Mouse (Mus musculus) embryonic stem cell, embryonic (primary cell): Measurements from ENCODE around the gene Nynrin.

ENCODE experiments used
- CTCF ChIA-PET, 4 experiments: fragments of 300-600 bp in 2 of 4; fragments of 350-600 bp in 2 of 4; sonication (Branson Sonifier 250); formaldehyde crosslinking; loops; one replicate each; lab custom pipeline; 2022; ENCODE audit warnings: inconsistent platforms in 2 of 4; lab: Charles Lee
- POLR2A ChIA-PET, 4 experiments: fragments of 300-600 bp in 2 of 4; fragments of 350-600 bp in 2 of 4; sonication (Branson Sonifier 250); formaldehyde crosslinking; loops; one replicate each; lab custom pipeline; 2022; ENCODE audit warnings: antibody characterized with exemption in 4 of 4, inconsistent platforms in 1 of 4; lab: Charles Lee

The Nynrin gene

GRCm38 (mm10) chr14:55855101-55855561 lies 1.3 kb downstream of the Nynrin start:
- ChIA-PET CTCF (interaction anchor here (0.5 to 7.3 kb wide), 14 partner anchors 8 to 466 kb away, joined by 4 to 71 read pairs (median 8); partner anchors contain the start of gene Nfatc4 (in 1 of the 4)), POLR2A (interaction anchor here (0.8 to 25.9 kb wide), 34 partner anchors 8 to 195 kb away, joined by 3 to 686 read pairs (median 4); partner anchors contain the start of genes Khnyn (in 2 of the 4), Nfatc4 (in 2 of the 4), Mdp1 (in 1 of the 4) and Sdr39u1 (in 1 of the 4))

- ChIA-PET POLR2A (interaction anchor here (0.6 to 25.9 kb wide), 8 partner anchors 15 to 42 kb away, joined by 3 to 686 read pairs (median 4); partner anchors contain the start of genes Nfatc4 (in 1 of the 4) and Sdr39u1 (in 1 of the 4)), CTCF (interaction anchor here in 3 of 4 experiments (0.9 to 1.5 kb wide), 6 partner anchors 9 to 35 kb away, joined by 3 to 6 read pairs (median 3); no protein-coding TSS in a partner anchor)
These were observed 3.8 kb downstream of the Nynrin start for GRCm38 (mm10) chr14:55857588-55857987.

GRCm38 (mm10) chr14:55862186-55862585 lies 8.4 kb downstream of the Nynrin start:
- POLR2A ChIA-PET: interaction anchor here (0.5 to 25.9 kb wide), 35 partner anchors 8 to 202 kb away, joined by 3 to 686 read pairs (median 8); partner anchors contain the start of genes Nynrin (in 4 of the 4), Khnyn (in 2 of the 4), Nfatc4 (in 2 of the 4) and Sdr39u1 (in 2 of the 4)

GRCm38 (mm10) chr14:55862970-55863369 lies 9.2 kb downstream of the Nynrin start:
- ChIA-PET POLR2A (interaction anchor here (0.7 to 25.9 kb wide), 35 partner anchors 8 to 302 kb away, joined by 3 to 686 read pairs (median 8); partner anchors contain the start of genes Nynrin (in 4 of the 4), Khnyn (in 2 of the 4), Nfatc4 (in 2 of the 4) and Sdr39u1 (in 2 of the 4)), CTCF (interaction anchor here (0.5 to 5.8 kb wide), 46 partner anchors 8 to 451 kb away, joined by 3 to 71 read pairs (median 6); partner anchors contain the start of genes Nfatc4 (in 3 of the 4), Nynrin (in 3 of the 4), Ripk3 (in 2 of the 4) and Gmpr2 (in 1 of the 4))

More at GRCm38 (mm10) chr14:55862186-55862585, 8.4 kb downstream of the Nynrin start:
- CTCF ChIA-PET: interaction anchor here (0.5 to 5.8 kb wide), 33 partner anchors 9 to 1130 kb away, joined by 3 to 71 read pairs (median 7); partner anchors contain the start of genes Nfatc4 (in 2 of the 4), Nynrin (in 2 of the 4), Ripk3 (in 2 of the 4) and Gmpr2 (in 1 of the 4)

- POLR2A ChIA-PET: interaction anchor here (0.9 to 25.9 kb wide), 31 partner anchors 9 to 303 kb away, joined by 3 to 686 read pairs (median 8); partner anchors contain the start of genes Nynrin (in 3 of the 4), Nfatc4 (in 2 of the 4), A730061H03Rik (in 1 of the 4) and Sdr39u1 (in 1 of the 4)
- CTCF ChIA-PET: interaction anchor here (0.5 to 5.8 kb wide), 54 partner anchors 9 to 836 kb away, joined by 3 to 71 read pairs (median 5); partner anchors contain the start of genes Nynrin (in 4 of the 4), Nfatc4 (in 3 of the 4), Khnyn (in 2 of the 4) and Adcy4 (in 1 of the 4)
These were observed 10.0 kb downstream of the Nynrin start for GRCm38 (mm10) chr14:55863773-55864172.

GRCm38 (mm10) chr14:55866962-55867361 lies 13.2 kb downstream of the Nynrin start:
- CTCF ChIA-PET: interaction anchor here in 3 of 4 experiments (0.5 to 5.7 kb wide), 12 partner anchors 10 to 182 kb away, joined by 3 to 71 read pairs (median 4); partner anchors contain the start of gene Nynrin (in 1 of the 3)

GRCm38 (mm10) chr14:55868230-55869026 lies 14.6 kb downstream of the Nynrin start:
- CTCF ChIA-PET: interaction anchor here in 3 of 4 experiments (0.6 to 1.8 kb wide), 8 partner anchors 10 to 156 kb away, joined by 3 to 7 read pairs (median 3); partner anchors contain the start of gene Nynrin (in 1 of the 3)
- POLR2A ChIA-PET: interaction anchor here (0.7 to 25.9 kb wide), 17 partner anchors 13 to 1469 kb away, joined by 3 to 686 read pairs (median 4); partner anchors contain the start of genes Nfatc4 (in 2 of the 4), Cbln3 (in 1 of the 4), Khnyn (in 1 of the 4) and Nynrin (in 1 of the 4)

More at GRCm38 (mm10) chr14:55866962-55867361, 13.2 kb downstream of the Nynrin start:
- POLR2A ChIA-PET: interaction anchor here (0.6 to 25.9 kb wide), 11 partner anchors 14 to 192 kb away, joined by 3 to 686 read pairs (median 4); partner anchors contain the start of genes Cbln3 (in 1 of the 4), Khnyn (in 1 of the 4), Nfatc4 (in 1 of the 4) and Nynrin (in 1 of the 4)

- ChIA-PET CTCF (interaction anchor here in 2 of 4 experiments (0.8 to 1.2 kb wide), 3 partner anchors 12 to 37 kb away, joined by 3 read pairs; no protein-coding TSS in a partner anchor), POLR2A (interaction anchor here in 2 of 4 experiments (1.1 to 25.9 kb wide), 7 partner anchors 9 to 49 kb away, joined by 3 to 686 read pairs (median 5); partner anchors contain the start of genes Cbln3 (in 1 of the 2), Khnyn (in 1 of the 2), Nfatc4 (in 1 of the 2) and Nynrin (in 1 of the 2))
These were observed 15.7 kb downstream of the Nynrin start for GRCm38 (mm10) chr14:55869538-55869937.

- CTCF ChIA-PET: interaction anchor here (0.6 to 3.1 kb wide), 6 partner anchors 9 to 84 kb away, joined by 3 to 32 read pairs (median 8); partner anchors contain the start of genes Khnyn (in 1 of the 4), Nynrin (in 1 of the 4) and Ripk3 (in 1 of the 4)
- POLR2A ChIA-PET: interaction anchor here (0.5 to 25.9 kb wide), 16 partner anchors 9 to 316 kb away, joined by 3 to 686 read pairs (median 4); partner anchors contain the start of genes Nynrin (in 2 of the 4), Cbln3 (in 1 of the 4), Khnyn (in 1 of the 4) and Nfatc4 (in 1 of the 4)
These were observed 18.2 kb downstream of the Nynrin start for GRCm38 (mm10) chr14:55872039-55872438.

- POLR2A ChIA-PET: interaction anchor here in 3 of 4 experiments (0.6 to 25.9 kb wide), 22 partner anchors 8 to 316 kb away, joined by 3 to 686 read pairs (median 10); partner anchors contain the start of genes Khnyn (in 2 of the 3), Nynrin (in 2 of the 3), Sdr39u1 (in 2 of the 3) and Cbln3 (in 1 of the 3)
- CTCF ChIA-PET: interaction anchor here (0.6 to 3.1 kb wide), 12 partner anchors 9 to 91 kb away, joined by 3 to 32 read pairs (median 8); partner anchors contain the start of genes Khnyn (in 2 of the 4), Cbln3 (in 1 of the 4), Nynrin (in 1 of the 4) and Ripk3 (in 1 of the 4)
These were observed 18.7 kb downstream of the Nynrin start for GRCm38 (mm10) chr14:55872551-55872950.

GRCm38 (mm10) chr14:55873242-55873713 lies 19.5 kb downstream of the Nynrin start:
- ChIA-PET CTCF (interaction anchor here (0.7 to 3.1 kb wide), 59 partner anchors 8 to 282 kb away, joined by 3 to 32 read pairs (median 6); partner anchors contain the start of genes Khnyn (in 4 of the 4), Nynrin (in 3 of the 4), Cbln3 (in 2 of the 4) and Sdr39u1 (in 2 of the 4)), POLR2A (interaction anchor here (0.6 to 25.9 kb wide), 54 partner anchors 9 to 288 kb away, joined by 3 to 686 read pairs (median 5); partner anchors contain the start of genes Khnyn (in 3 of the 4), Sdr39u1 (in 3 of the 4), Cbln3 (in 2 of the 4) and Nynrin (in 2 of the 4))

GRCm38 (mm10) chr14:55873714-55874683 lies 20.2 kb downstream of the Nynrin start:
- ChIA-PET POLR2A (interaction anchor here (0.6 to 25.9 kb wide), 61 partner anchors 9 to 1435 kb away, joined by 3 to 686 read pairs (median 4); partner anchors contain the start of genes Khnyn (in 3 of the 4), Sdr39u1 (in 3 of the 4), Cbln3 (in 2 of the 4) and Nynrin (in 2 of the 4)), CTCF (interaction anchor here (0.5 to 3.1 kb wide), 68 partner anchors 8 to 364 kb away, joined by 3 to 32 read pairs (median 5); partner anchors contain the start of genes Khnyn (in 4 of the 4), Nynrin (in 3 of the 4), Sdr39u1 (in 3 of the 4) and Cbln3 (in 2 of the 4))

GRCm38 (mm10) chr14:55877469-55878315 lies 23.9 kb downstream of the Nynrin start:
- CTCF ChIA-PET: interaction anchor here in 3 of 4 experiments (0.7 to 2.1 kb wide), 12 partner anchors 9 to 478 kb away, joined by 3 to 16 read pairs (median 3); partner anchors contain the start of gene Ripk3 (in 1 of the 3)
- POLR2A ChIA-PET: interaction anchor here (0.6 to 1.8 kb wide), 12 partner anchors 8 to 217 kb away, joined by 3 to 5 read pairs (median 4); partner anchors contain the start of genes Mdp1 (in 1 of the 4) and Sdr39u1 (in 1 of the 4)
